Mouse (Mus musculus) thymus, postnatal 4 days (tissue): ENCODE measurements around the gene Ubl3.

ENCODE experiments used
- DNase-seq: peaks from one replicate; pipeline ENCODE4 v3.0.0; 2021

The Ubl3 gene

DNA sequence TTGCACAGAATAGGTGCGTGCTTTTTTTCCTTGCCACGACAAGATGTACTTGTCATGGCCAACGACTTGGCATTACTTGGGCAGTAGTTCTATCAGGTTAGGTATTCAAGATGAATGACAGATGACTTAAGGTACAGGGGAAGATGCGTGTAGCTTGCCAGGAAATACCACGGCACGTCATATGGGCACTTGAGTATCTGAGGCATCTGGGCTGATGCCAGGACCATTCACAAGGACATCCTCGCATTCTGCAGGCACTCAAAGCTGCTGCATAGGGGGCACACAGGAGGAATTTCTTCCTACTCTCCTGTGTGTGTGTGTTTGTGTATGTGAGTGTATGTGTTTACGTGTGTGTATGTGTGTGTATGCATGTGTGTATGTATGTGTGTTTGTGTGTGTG lies 9.6 kb upstream of the Ubl3 start:
- no peak for DNase-seq

DNA sequence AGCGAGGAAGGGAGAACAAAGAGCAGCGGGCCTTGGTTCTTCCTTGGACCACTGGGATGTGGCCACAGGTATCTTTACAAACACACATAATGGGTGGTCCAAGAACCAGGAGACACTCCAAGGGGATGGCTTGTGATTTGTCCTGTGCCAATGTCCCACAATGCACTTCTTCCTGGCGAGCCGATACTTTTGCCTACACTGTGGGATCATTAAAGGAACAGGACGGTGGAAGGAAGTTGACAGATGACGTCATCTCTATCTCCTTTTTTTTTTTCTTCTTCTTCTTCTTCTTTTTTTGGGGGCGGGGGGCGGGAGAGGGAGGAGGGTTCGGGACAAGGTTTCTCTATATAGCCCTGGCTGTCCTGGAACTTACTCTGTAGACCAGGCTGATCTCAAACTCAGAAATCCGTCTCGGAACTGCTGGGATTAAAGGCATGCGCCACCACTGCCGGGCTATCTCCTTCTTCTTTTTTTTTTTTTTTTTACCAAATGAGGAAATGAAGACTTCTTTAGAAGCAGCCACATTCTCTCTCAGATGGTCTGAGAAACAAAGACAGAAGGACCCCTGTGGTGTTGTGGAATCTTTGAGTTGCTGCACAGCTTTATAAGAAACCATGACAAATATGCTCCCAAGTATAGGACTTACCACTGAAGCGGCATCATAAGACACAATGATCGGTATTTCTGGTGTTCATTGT lies 6.8 kb upstream of the Ubl3 start:
- DNase-seq = no peak

GRCm38 (mm10) chr5:148558472-148558871 lies 5.9 kb upstream of the Ubl3 start:
- no peak for DNase-seq

GRCm38 (mm10) chr5:148556509-148556908 lies 3.9 kb upstream of the Ubl3 start:
- no peak for DNase-seq

- DNase-seq = no peak
These were observed 2.6 kb upstream of the Ubl3 start for GRCm38 (mm10) chr5:148555156-148555555.

DNA sequence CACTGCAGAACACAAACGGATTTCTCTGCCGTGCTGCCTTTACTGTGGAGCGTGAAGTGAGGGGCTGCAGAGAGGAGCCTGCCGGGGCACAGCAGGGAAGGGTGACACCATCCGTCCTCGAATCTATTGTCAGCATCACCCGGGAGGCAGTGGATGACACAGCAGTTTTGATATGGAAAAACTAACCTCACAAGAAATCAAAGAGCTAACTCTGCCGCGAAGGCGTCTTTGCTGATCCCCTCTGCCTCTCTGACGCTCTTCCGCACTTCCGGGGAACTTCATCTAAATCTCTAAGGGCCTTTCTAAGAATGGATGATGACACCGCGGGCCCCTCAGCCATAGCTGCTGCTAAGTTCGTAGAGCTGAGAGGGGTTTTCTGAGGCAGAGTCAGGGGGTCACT lies 2.1 kb upstream of the Ubl3 start:
- peak; percentile 42 for DNase-seq

DNA sequence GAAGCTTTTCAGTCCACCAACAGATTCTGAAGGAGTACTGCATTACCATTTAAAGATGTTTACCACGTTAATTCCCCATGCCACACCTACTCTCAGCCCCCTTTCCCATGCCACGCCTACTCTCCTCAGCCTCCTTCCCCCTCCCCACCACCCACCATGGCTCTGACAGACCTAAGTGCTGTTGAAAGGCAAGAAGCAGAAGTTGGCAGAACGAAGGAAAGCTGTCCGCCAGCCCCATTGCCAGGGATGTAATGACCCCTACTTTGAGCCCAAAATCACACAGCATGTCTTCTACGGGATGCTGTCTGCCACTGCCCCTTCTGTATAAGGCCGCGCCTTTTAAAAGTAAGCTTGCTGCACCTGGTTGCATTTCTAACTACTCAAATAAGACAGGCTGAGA lies 1.7 kb upstream of the Ubl3 start:
- DNase-seq = no peak

DNA sequence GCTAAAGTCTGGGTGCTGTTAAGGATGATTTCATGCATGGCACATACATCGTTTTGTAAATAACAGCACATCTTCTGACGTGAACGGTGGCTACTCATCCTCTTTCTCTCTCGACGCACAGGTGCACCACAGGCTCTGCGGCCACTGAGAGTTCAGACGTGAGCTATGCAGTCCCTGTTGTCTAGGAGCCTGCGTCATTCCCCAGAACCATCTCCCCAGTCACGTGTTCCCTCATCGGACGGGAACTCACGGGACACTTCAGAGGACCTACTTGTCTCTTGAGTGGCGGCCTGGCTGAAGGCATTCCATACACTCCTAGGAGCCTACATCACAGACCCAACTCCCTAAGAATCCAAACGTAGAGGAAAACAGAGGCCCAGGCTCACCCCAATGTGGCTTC lies 1.1 kb upstream of the Ubl3 start:
- DNase-seq = no peak

DNA sequence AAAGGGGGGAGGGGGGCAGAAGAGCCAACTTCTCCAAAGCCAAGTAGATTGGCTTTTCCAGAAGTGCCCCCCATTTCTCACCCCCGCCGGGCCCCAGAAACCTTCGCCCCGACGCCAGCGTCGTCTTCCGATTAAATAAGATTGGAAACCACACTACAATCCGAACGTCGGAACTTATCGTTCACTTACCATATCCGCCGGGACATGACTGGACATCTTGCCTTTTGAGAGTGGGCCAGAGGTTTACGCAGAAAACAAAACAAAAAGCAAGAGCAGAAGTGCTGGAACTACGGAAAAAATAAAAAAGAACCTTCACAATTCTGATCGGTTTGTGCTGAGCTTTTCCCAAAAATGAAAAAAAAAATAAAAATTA lies 839 bp downstream of the Ubl3 start:
- peak; percentile 46 for DNase-seq

DNA sequence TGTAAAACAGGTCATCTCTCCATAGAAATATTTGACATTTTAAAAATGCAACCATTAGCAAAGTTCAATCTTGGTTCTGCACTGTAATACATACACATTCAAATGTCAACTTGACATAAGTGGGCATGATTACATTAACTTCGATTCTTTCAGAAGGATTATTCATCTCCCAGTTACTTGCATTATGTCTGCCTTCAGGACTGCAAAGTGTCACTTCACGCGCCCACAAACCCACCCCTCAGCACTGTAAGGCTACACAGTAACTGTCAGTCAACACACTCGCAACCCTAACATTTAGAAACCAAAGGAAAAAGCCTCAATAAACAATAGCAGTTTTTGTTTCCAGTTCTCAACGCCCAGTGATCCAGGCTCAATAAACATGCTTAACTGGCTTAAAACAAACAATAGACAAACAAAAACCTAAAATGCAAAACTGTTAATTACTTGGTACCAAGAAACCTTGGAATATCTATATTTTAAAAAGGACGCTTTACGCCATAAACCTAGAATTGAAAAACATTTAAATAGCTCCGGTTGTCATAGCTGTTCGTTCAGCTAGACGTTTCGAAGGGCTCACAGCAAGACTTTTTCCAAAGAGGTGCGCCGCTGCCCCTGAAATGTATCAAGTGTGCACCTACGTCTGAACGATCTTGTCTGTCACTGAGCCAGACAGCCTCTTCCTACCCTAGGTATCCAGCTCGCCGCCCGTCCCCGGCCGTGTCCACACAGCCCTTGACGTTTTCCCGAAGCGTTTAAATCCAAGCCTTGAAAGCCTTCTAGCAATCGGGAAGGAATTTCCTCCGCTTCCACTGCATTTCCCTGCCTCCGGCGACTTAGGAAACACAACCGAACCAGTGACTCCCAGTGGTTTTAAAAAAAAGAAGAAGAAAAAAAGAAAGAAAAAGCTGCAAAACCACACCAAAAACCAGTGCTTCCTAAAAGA lies 1.5 kb downstream of the Ubl3 start:
- peak; percentile 58 for DNase-seq

GRCm38 (mm10) chr5:148550393-148550792 lies 2.2 kb downstream of the Ubl3 start:
- peak; percentile 37 for DNase-seq

GRCm38 (mm10) chr5:148549307-148549706 lies 3.3 kb downstream of the Ubl3 start:
- no peak for DNase-seq

DNA sequence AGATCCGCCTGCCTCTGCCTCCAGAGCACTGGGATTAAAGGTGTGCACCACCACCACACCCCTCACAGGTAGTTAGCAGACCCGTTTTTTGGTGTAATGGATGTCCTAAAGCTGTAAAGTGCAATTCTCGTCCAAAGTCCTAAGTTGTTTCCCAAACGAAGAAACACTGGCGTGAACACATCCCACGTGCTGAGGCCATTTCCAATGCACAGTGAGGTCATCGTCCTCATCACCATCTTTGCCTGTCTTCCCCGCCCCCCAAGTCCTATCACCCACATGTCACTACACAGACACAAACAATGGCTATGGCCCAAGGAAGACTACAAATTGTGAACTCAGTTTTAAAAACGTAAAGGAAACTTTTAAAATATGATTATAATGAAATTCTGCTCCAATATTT lies 4.0 kb downstream of the Ubl3 start:
- no peak for DNase-seq

DNA sequence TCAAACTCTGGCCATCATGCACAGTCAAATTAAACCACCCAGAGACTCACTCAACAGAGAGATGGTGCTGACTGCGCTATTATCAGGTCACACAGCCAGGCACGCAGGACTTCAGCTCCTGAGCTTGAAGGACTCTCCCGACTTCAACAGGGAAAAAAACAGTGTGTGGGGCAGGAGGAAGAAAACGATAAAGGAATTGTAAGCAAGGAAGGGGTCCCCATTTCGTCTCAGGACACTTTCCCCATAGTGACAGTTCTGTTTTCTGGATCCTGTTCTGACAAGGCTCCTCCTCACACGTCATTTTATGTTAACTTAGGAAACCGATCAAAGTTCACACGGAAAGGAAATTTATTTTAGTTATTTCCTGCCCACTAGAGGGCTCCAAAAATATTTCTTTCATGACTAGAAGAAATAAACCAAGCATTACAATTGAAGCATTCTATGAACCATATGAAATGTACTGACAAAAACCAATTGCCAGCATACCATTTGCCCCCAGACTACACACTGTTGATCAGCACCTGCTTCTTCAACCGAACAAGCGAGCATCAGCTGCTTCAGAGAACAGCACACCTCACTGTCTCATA lies 4.6 kb downstream of the Ubl3 start:
- no peak for DNase-seq

DNA sequence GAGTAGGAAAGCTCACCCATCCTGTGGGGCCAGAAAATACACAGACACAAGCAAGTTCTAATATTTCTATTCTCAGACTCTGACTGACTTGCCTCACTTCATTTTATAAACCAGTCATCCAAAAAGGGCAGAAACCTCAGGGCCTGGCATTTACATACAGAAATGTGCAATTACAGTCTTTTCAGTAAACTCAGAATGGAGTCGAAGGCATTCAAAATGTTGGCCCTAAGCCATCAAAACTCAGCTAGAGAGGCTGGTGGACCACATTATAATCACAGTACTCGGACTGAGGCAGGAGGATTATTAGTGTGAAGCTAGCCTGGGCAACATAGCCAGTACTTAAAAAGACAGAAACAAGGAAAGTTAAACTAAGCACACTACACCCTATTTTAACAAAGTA lies 5.6 kb downstream of the Ubl3 start:
- no peak for DNase-seq

- DNase-seq = no peak
These were observed 7.9 kb downstream of the Ubl3 start for GRCm38 (mm10) chr5:148544733-148545132.

DNA sequence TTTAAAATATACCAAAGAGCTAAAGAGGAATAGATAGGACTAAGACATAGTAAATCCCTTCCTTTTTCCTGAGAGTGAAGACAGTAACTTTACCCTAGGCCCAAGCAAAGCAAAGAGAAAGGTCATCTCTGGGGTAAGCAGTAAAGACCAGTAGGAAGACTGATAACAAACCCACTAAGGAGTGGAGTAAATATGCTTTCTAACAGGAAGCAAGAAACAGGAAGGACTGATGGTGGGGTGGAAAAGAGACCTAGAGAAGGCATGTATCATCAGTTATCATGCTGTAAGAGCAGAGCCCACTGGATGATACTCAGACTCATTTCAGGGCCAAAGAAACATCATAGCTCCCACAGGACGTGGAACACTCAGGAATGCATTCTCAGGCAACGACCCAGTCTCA lies 10.4 kb downstream of the Ubl3 start:
- no peak for DNase-seq

DNA sequence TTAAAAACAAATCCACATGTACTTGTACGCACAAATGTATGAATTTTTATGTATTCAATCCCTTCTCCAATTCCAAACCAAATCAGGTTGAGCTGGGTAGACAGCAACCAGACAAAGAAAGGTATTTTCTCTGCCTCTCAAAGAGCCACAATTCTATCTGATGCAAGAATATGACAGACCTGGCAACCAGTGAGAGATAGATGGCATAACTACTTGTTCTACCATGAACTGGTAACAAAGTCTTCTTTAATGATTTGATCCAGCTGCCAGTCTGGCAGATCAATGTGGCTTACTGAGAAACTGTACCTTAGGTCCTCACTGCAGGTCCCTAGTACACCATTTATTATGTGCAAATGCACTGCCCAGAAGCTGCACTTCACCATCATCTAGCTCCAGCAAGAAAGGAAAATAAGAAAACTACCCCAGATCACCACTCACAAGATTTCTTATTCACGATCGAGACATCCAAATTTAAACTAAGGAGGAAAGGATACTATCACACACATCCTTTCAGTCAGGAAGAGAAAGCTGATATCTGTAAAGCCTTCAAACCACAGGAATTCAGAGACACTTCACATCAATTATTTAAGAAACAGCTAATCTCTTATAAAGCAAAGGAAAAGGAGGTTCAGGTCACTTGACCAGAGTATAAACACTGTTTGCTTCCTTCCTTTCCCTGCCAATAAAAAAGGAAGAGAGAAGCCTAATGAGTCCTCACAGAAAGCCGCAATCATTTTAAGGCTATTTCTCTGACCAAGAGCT lies 16.7 kb downstream of the Ubl3 start:
- no peak for DNase-seq

DNA sequence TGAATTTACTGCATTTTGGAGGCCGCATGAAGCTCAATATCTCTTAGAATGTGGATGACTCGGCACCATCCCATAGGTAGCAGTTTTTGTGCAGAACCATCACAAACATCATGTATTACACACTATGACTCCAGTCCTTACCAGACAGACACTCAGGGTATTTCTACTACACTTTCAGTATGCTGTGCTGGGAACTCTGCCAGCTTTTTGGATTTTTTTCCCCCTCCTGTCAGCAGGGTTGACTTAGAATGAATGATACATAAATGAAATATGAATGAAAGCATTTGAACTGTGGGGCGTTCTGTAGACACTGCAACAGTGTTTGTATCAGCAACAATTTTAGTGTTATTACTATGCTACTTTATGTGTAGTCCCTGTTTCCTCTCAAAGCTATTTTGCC lies 17.9 kb downstream of the Ubl3 start:
- no peak for DNase-seq

DNA sequence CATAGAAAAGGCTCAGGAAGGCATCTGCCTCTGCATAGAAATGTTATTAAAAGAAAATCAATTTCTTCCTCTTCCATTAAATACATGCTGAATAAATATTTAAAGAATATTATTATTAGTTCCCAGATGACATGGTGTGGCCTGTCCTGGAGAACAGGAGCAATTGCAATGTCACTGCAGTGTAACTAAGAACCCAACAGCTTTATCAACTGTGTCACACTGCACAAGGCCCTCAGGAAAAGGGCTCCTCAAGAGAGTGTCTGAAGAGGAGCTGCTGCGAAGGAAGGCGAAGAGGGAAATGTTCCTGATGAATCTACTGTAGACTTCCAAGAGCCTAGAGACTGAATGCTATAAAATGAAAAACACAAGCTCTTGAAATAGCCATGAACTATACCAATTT lies 18.7 kb downstream of the Ubl3 start:
- DNase-seq = no peak

DNA sequence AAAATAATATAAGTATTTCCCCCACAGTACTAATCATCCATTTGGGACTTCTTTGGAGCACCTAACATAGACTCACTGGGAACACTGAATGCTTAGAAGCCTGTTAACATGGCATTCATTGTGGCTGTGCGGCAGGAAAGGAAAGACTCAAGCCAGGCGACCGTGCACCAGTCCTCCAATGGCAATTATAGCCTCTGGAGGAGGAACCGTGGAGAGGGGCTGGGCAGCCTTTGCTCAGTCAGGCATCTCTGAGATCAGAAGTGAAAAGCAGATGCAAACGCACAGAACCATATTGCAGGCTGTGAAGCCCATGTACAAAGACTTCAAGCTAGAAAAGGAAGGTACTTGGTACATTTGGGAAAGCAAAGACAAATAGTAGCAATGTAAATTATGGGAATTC lies 20.4 kb downstream of the Ubl3 start:
- DNase-seq = no peak

DNA sequence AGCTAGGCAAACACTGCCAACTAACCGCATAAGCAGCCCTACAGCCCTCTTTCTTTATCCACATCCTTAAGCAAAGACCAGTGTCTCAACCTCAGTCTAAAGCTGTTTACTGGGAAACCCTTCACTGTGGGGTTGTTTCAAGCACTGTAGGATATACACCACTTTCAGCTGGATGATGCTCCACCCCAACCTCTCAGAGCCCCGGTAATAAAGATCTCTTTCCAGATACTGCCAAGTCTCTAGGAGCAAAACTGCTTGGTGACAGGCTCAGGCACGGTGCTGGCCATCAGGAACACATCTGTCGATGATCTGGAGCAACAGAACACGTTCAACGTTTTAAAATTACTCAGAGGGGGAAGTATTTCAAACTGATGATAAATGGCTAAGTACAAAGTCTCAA lies 25.0 kb downstream of the Ubl3 start:
- no peak for DNase-seq

DNA sequence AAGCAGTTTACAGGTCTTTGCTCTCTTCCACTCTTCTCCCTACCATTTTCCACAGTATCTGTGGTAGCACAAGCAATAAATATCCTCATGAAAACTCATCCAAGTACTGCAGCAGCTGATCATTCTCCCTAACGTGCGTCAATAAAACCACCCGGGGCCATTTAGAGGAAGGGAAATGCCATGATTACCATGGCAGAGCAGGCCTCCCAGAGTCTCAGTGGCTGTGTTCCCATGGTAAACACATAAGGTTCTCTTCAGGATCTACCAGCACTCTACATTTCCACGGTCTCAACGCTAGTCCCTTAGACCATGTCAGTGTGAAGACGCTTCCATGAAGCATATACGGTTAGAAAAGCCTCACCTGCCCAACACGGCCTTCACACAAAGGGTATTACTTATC lies 26.0 kb downstream of the Ubl3 start:
- DNase-seq = no peak
